Mouse (Mus musculus): Measurements from ENCODE around the gene 1700030K09Rik.

DNA sequence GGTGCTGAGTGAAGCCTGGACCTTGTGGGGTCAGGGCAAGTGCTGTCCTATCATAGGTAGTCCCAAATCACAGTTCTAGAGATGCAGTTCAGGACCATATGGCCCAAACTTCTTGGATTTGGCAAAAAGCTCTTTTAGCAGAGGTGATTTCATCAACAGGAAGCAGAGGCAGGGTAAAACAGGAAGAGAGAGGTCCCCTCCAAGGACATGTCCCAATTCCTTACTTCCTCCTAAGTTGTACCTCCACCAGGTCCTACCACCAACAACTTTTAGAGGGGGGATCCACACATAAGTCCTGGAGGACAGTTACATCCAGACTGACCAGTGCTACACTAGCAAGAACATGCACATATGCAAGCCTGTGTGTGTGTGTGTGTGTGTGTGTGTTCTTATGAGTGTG lies 43.3 kb downstream of the 1700030K09Rik start:
- no peak for TF ChIP-seq CTCF (IDR thresholded peaks at IDR 0.05; ENCODE audit: extremely low read depth, insufficient read depth, low read length)
- TF ChIP-seq POLR2A (IDR thresholded peaks at IDR 0.05; ENCODE audit: extremely low read depth, insufficient read depth, low read length), result no peak

Measured in cortical plate, adult 2 months (tissue).